Mouse (Mus musculus) cerebellum, adult 11 months (tissue): ENCODE results near the gene Olfr390.

Experiments used
- DNase-seq: peaks from one replicate; pipeline ENCODE4 v3.0.0; 2022

The Olfr390 gene

DNA sequence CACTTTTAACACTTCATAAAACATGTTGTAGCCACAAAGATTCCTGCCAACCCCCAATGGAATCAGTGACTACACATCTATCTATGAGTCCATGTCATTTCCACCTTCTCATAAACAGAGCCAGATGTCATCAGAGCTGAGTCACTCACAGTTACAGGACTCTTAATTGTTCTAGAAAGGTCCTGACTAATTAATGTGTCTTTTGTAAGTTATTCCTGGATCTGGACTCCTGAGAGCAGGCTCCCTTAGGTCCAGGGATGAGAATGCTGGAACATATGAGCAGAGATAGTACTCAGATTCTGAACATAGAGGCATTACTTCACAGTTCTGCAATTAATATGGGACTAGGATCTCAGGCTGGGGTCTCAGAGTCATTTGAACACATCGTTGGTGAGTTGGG lies at the start of gene Olfr390:
Gene Olfr390, plus strand, starts transcription at position 301 of the 400 bp plus-strand sequence.
- DNase-seq, result no peak

DNA sequence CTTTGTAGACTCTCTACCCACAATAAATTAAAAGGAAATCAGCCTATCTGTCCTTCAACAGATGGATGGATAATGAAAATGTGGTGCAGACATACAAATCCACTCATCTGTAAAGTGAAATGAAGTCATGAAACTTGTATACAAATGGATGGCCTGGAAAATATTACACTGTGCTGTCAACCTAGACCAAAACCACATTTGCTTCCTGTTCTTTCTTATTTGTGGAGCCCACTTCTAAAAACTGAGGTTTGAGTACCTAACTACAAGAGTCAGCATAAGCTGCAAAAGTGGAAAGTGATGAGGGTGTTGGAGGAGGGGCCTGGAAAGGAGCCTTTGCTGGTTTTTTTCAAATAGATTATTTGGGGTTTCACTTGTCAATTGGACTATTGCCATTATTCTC lies 23.6 kb upstream of the Olfr390 start:
- DNase-seq, result no peak

DNA sequence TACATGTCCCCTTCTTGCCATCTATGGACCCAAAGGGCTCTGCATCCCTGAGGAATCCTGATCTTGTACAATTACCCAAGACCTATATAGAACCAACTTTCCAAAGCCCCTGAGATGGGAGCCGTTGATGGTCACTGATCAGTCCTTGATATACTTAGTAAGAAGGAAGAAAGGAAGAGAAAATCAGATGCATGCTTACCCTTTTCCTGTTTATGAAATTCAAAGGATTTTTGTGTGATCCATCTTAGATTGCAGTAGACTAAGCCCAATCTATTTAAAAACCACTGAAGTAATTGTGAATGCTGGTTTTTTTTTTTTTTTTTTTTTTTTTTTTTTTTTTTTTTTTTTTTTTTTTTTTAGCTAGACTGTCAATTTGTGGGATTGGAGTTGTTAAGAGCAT lies 2.2 kb upstream of the Olfr390 start, which contains the start of gene Olfr389:
Gene Olfr389, minus strand, starts transcription at position 101 of the 400 bp plus-strand sequence.
- DNase-seq, result no peak

GRCm38 (mm10) chr11:73802952-73803351 lies 20.2 kb downstream of the Olfr390 start, which contains the start of gene Olfr391-ps:
Olfr391-ps (minus strand) TSS chr11:73803052.
- DNase-seq, result no peak

- no peak for DNase-seq
Observed at GRCm38 (mm10) chr11:73816949-73817348, 34.2 kb downstream of the Olfr390 start, which contains the start of gene Olfr392. Olfr392 (minus strand) TSS chr11:73817049.
